Mouse (Mus musculus): ENCODE results near the gene Csrnp3.

- TF ChIP-seq CTCF (IDR thresholded peaks at IDR 0.05; ENCODE audit: low read depth) (no peak), EP300 (IDR thresholded peaks at IDR 0.05; ENCODE audit: low read depth) (no peak)
These were observed 48.7 kb downstream of the Csrnp3 start for GRCm38 (mm10) chr2:65894299-65894698.

Measured in liver, postnatal 0 days (tissue).